Mouse (Mus musculus): Measurements from ENCODE around the gene Kcna2. TPM values are rescaled to one million over a fixed set of nuclear protein-coding genes. Genes with fewer than 3 reads are reported as not detected.

Gene Kcna2
- total RNA-seq, 2 experiments from 2014 or later = 89.7 to 94.9 TPM

- H3K4me3 ChIP-seq = no peak overlapping the region
- no peak for DNase-seq (ENCODE audit: low spot score in 2 of 2)
- H3K27ac ChIP-seq = no peak overlapping the region
- no peak for TF ChIP-seq CTCF (conservative IDR thresholded peaks at IDR 0.05)
These were observed 13.5 kb upstream of the Kcna2 start for GRCm38 (mm10) chr3:107087410-107087809.

- TF ChIP-seq CTCF (conservative IDR thresholded peaks at IDR 0.05) = no peak
- Histone ChIP-seq H3K27ac (no peak overlapping the region), H3K4me3 (no peak overlapping the region)
- no peak for DNase-seq (ENCODE audit: low spot score in 2 of 2)
These were observed 12.1 kb upstream of the Kcna2 start for GRCm38 (mm10) chr3:107088820-107089219.

DNA sequence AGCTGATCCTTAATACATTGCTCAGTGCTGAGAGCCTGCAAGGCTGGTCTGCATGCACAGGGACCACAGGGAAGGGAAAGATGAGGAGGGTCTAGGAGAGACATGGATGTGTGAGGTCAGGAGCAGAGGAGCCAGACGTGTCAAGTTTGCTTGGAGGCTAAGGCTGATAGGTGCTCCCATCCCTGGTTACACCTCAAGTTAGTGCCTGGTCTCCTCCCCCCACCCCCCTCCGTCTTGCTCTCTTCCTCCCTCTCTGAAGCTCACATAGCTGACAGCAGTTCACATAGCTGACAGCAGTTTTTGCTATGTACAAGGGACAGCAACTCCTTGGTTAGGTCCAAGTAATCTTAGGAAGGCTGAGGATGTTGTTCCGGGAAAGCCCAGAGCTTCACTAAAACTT is 11.5 kb upstream of the Kcna2 start:
- H3K4me3 ChIP-seq = no peak overlapping the region
- DNase-seq (ENCODE audit: low spot score in 2 of 2) = no peak
- no peak overlapping the region for H3K27ac ChIP-seq
- no peak for TF ChIP-seq CTCF (conservative IDR thresholded peaks at IDR 0.05)

- H3K4me3 ChIP-seq = no peak overlapping the region
- no peak for DNase-seq (ENCODE audit: low spot score in 2 of 2)
- no peak overlapping the region for H3K27ac ChIP-seq
- no peak for TF ChIP-seq CTCF (conservative IDR thresholded peaks at IDR 0.05)
These were observed 10.9 kb upstream of the Kcna2 start for GRCm38 (mm10) chr3:107090001-107090400.

DNA sequence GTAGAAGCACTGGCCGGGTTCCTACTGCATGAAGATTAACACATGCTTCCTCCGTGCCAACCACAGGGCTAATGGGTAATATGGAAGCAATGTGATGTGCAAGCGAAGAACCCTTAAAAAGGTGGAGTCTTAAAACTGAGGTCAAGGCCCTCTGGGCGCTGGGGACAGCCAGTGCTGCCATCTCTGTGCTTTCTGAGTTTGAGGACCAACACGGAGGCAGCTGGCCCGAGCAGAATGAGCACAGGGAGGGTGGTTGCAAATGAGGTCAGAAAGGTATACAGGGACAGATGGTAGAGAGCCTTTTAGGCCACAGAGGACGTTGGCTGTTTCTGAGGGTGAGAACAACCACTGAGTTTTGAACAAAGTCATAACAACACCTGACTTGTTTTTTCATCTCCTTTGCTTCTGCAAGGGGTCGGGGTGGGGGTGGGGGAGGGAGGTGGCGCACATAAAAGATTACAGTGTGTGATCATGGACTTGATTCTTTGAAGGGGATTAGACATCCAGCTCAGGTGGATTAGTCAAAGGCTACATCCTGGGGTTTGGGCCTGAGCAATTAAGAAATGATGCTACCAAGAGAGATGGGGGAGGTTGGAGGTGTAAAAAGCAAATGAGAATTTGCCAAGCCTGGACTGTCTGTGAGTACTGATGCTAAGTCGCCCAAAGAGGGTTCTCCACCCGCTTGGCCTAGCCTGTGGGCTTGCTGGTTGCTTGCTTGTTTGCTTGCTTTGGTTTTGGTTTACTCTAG is 10.4 kb upstream of the Kcna2 start:
- DNase-seq (ENCODE audit: low spot score in 2 of 2) = no peak
- Histone ChIP-seq H3K4me3 (no peak overlapping the region), H3K27ac (no peak overlapping the region)
- no peak for TF ChIP-seq CTCF (conservative IDR thresholded peaks at IDR 0.05)

DNA sequence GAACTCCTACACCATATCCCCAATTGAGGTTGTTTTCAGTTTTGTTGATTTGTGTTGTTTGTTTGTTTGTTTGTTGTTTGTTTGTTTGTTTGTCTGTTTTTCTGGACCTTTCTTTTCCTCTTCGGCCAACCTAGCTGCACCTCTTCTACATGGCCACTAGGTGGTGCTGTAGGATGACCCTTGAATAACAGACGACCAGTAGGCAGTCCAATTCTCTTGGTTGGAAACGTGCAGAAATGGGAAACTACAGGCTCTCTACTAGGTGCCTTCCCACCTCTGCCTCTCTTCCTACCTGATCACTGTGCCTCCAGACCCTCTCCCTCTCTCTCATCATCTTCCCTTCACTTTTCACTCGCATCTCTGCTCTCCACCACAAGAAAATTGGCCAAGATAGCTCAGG is 6.9 kb upstream of the Kcna2 start:
- H3K27ac ChIP-seq = peak overlapping the region; percentile 44; the same call in 1 of the 2 replicates
- H3K4me3 ChIP-seq = no peak overlapping the region
- DNase-seq (ENCODE audit: low spot score in 2 of 2) = peak; percentile 34 to 73
- TF ChIP-seq CTCF (conservative IDR thresholded peaks at IDR 0.05) = peak; percentile 95

DNA sequence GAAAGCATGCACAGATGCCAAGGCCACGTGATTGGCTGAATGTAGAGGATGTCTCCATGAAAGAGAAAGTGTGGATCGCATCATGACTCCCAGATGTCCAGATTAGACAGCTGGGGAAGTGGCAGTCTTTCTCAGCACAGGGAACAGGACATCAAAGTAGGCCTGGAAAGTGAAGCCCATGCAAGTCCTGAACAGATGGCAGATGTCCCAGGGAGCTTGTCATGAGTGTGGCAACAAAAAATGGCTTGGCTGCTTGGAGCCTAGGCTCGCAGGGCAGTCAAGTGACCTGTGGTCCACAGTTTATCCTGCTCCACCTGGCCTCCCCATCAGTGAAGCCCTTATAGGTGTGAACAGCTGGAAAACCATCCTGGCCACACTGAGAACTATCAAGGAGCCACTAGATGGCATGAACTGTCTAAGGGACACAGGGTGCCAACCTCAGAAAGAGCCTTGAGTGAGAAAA is 4.6 kb upstream of the Kcna2 start:
- Histone ChIP-seq H3K27ac (no peak overlapping the region), H3K4me3 (no peak overlapping the region)
- DNase-seq (ENCODE audit: low spot score in 2 of 2) = no peak
- TF ChIP-seq CTCF (conservative IDR thresholded peaks at IDR 0.05) = peak; percentile 61

DNA sequence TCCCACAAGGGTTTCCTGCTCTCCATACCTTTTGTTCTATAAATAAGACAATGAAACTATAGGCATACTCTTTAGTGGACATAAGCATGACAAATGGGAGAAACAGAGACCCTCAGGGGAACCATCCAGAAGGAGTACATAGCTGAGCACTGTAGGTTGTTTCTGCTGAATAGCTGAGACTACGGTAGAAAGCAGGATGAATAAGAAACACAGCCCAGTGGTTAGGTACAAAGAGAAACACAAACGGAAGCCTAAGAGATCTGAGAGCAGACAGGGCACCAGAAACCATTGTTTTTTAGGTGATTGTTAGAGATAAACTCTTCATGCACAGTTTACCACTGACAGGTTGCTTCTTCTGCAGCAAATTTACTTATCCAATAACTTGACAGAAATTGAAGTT is 1.1 kb upstream of the Kcna2 start:
- Histone ChIP-seq H3K4me3 (no peak overlapping the region), H3K27ac (no peak overlapping the region)
- TF ChIP-seq CTCF (conservative IDR thresholded peaks at IDR 0.05) = no peak
- DNase-seq (ENCODE audit: low spot score in 2 of 2) = no peak

- Histone ChIP-seq H3K27ac (peak overlapping the region; percentile 99), H3K4me3 (peak overlapping the region; percentile 92)
- no peak for TF ChIP-seq CTCF (conservative IDR thresholded peaks at IDR 0.05)
- peak in 1 of 2 experiments; percentile 46 for DNase-seq (ENCODE audit: low spot score in 2 of 2)
These were observed 475 bp downstream of the Kcna2 start for GRCm38 (mm10) chr3:107101456-107101786.

DNA sequence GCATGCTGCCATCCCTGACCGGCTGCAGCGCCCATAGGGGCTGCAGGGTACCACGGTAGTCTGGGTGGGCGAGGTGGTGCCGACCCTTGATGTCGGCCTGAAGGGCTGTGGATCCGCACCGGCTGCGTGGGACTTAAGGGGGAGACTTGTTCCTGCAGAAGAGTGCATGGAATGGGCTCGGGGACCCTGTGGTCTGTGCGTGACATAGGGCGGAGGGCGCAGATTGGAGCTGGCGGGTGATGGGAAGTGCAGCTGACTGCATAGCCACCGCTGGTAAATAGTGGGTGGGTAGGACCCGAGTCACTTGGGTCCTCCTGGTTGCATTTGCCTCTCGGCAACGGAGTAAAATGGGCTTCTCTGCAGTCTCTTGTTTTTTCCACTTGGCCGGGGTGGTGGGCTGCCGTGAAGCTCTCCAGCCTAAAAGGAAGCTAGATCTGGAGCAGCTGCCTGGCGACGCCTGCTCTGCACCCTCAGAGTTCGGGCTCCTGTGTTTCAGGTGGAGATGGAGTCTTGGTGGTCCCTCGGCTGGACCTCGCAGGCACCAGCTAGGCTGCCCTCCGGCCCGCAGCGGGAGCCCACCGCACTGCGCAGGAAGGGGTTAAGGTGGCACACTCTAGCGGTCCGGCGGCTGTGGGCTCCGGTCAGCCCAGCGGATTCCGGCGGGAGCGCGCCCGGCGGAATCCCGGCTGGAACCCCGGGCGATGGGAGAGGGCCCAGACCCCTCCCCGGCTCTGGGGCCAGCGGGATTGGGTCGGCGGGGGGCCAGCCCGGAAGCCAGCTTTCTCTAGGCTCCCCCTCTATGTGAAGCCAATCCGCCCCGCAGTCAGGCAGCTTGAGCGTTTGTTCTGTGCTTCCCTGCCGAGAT is 1.1 kb downstream of the Kcna2 start:
- TF ChIP-seq CTCF (conservative IDR thresholded peaks at IDR 0.05) = peak; percentile 46
- Histone ChIP-seq H3K27ac (peak overlapping the region; percentile 99), H3K4me3 (peak overlapping the region; percentile 92)
- peak; percentile 69 to 75 for DNase-seq (ENCODE audit: low spot score in 2 of 2)

GRCm38 (mm10) chr3:107103041-107103440 is 2.1 kb downstream of the Kcna2 start:
- no peak for TF ChIP-seq CTCF (conservative IDR thresholded peaks at IDR 0.05)
- no peak for DNase-seq (ENCODE audit: low spot score in 2 of 2)
- peak overlapping the region; percentile 92 for H3K4me3 ChIP-seq
- peak overlapping the region; percentile 99 for H3K27ac ChIP-seq

- H3K4me3 ChIP-seq = peak overlapping the region; percentile 92
These were observed 2.5 kb downstream of the Kcna2 start for GRCm38 (mm10) chr3:107103462-107103861.

DNA sequence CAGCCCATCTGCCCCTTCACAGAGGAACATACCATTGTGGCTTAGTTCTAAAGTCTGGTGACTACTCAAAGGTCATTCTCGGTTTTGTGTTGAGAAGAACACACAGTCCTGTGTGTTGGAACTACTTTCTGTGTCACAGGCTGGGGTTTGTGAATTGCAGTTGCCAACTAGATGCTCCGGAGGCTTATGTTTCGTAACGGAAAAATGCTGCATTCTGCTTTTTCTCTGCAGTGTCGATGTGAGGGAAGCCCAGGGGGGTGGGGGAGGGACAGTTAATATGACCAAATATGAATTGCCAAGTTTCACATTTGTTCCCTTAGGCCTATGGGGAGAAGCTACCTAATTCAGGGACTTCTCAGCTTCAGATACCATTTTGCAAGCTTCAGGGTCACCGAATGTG is 5.0 kb downstream of the Kcna2 start:
- Histone ChIP-seq H3K4me3 (peak overlapping the region; percentile 44), H3K27ac (peak overlapping the region; percentile 63)
- DNase-seq (ENCODE audit: low spot score in 2 of 2) = no peak
- no peak for TF ChIP-seq CTCF (conservative IDR thresholded peaks at IDR 0.05)

More at GRCm38 (mm10) chr3:107103462-107103861, 2.5 kb downstream of the Kcna2 start:
- no peak for DNase-seq (ENCODE audit: low spot score in 2 of 2)
- TF ChIP-seq CTCF (conservative IDR thresholded peaks at IDR 0.05) = no peak
- peak overlapping the region; percentile 99 for H3K27ac ChIP-seq

All from layer of hippocampus, adult 2 months (tissue).